Mouse (Mus musculus) midbrain, postnatal 0 days (tissue): ENCODE data around the gene Spsb1. TPM values are rescaled to one million over a fixed set of nuclear protein-coding genes. Genes with fewer than 3 reads are reported as not detected.

Source experiments
- ATAC-seq: fragments of 200-750 bp; cut with Nextera tagmentation; 2 replicates; pipeline ENCODE4 v1.8.0; 2017; ENCODE audit warnings: moderate number of reproducible peaks, mild to moderate bottlenecking, moderate TSS enrichment, moderate library complexity; ENCODE audit not compliant: low FRiP score
- DNase-seq: peaks from one replicate; pipeline ENCODE4 v3.0.0-alpha.2; 2015; ENCODE audit warnings: low spot score
- H3K27ac ChIP-seq: fragments of 300-500 bp; sonication (generic); 2 replicates; pipeline ENCODE4 v1.5.1; 2014; ENCODE audit warnings: low read depth, mild to moderate bottlenecking, low read length, mixed read lengths
- H3K27me3 ChIP-seq: fragments of 300-500 bp; sonication (generic); 2 replicates; pipeline ENCODE4 v1.6.1; 2014; ENCODE audit warnings: low read length, control low read depth, mixed read lengths; ENCODE audit not compliant: insufficient read depth
- H3K36me3 ChIP-seq: fragments of 300-500 bp; sonication (generic); 2 replicates; pipeline ENCODE4 v1.6.1; 2014; ENCODE audit warnings: low read length, control low read depth, mixed read lengths; ENCODE audit not compliant: insufficient read depth
- H3K4me1 ChIP-seq: fragments of 300-500 bp; sonication (generic); 2 replicates; pipeline ENCODE4 v1.6.1; 2014; ENCODE audit warnings: mild to moderate bottlenecking, control low read depth, antibody characterized with exemption, low read length, mixed read lengths; ENCODE audit not compliant: insufficient read depth
- H3K4me2 ChIP-seq: fragments of 300-500 bp; sonication (generic); 2 replicates; pipeline ENCODE4 v1.6.1; 2014; ENCODE audit warnings: low read depth, mild to moderate bottlenecking, low read length, mixed read lengths; ENCODE audit not compliant: poor library complexity, severe bottlenecking
- H3K4me3 ChIP-seq: fragments of 300-500 bp; sonication (generic); 2 replicates; pipeline ENCODE4 v1.5.1; 2014; ENCODE audit warnings: low read depth, mild to moderate bottlenecking, low read length, moderate library complexity
- H3K9ac ChIP-seq: fragments of 300-500 bp; sonication (generic); replicated peaks from 2 replicates; pipeline ENCODE4 v1.6.1; 2014; ENCODE audit warnings: mild to moderate bottlenecking, low read length, moderate library complexity, mixed read lengths; ENCODE audit not compliant: poor library complexity, severe bottlenecking
- H3K9me3 ChIP-seq: fragments of 300-500 bp; sonication (generic); 2 replicates; pipeline ENCODE4 v1.6.1; 2016; ENCODE audit warnings: low read length, control low read depth
- CTCF ChIP-seq: IDR thresholded peaks from 2 replicates; pipeline ENCODE4 v1.5.1; 2016; ENCODE audit warnings: antibody characterized with exemption, mild to moderate bottlenecking
- WGBS: fragments of 180-500 bp; shearing (Covaris S2); extraction: QIAGEN DNeasy Blood & Tissue Kit; methylation state at CpG from one replicate; pipeline ENCODE4 v1.1.7; 2014; 5-methylcytosine and 5-hydroxymethylcytosine counted together
- polyA plus RNA-seq: library from polyadenylated mRNA; unstranded; fragments of >200 nt; fragmentation: Nextera tagmentation; extraction: Ambion mirVana; gene quantifications from 2 replicates; pipeline ENCODE4 v1.2.1, GENCODE M21; 2015
- total RNA-seq: library from RNA; depleted of rRNA; stranded (reverse); fragments of >200 nt; gene quantifications from 2 replicates; pipeline ENCODE4 v1.2.3, GENCODE M21; 2014

The Spsb1 gene
- total and polyA plus RNA-seq, 2 experiments from 2014 or later, result 4.7 to 13.6 TPM

DNA sequence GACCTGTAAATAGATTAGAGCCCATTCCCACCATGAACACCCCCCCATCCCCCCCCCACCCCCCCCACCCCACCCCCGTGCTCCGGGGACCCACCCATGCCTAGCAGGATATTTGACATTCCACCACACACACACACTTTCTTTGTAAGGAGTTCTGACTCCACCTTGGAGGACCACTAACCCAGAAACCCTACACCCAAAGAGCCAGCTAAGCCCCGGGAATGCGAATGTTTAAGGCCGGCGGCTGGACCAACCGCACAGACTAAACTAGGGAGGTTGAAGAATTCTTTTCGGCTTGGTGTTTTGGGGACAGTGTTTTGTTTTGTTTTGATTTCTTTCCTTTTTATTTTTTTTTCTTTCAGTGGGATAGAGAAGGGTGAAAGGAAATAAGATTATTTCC is 16.1 kb downstream of the Spsb1 start:
- Histone ChIP-seq H3K4me3 (no peak overlapping the region), H3K4me2 (no peak overlapping the region), H3K27me3 (no peaks in the 10 kb centered on the region), H3K9ac (no peak overlapping the region), H3K27ac (no peak overlapping the region), H3K9me3 (no peaks in the 10 kb centered on the region), H3K36me3 (no peaks in the 10 kb centered on the region), H3K4me1 (peaks cover 3% of the 10 kb centered on the region; the same call in 1 of the 2 replicates)
- TF ChIP-seq CTCF, result no peak
- 61% methylated on average over 8 of the region's 8 CpGs for WGBS
- DNase-seq, result no peak
- ATAC-seq, result no peak

DNA sequence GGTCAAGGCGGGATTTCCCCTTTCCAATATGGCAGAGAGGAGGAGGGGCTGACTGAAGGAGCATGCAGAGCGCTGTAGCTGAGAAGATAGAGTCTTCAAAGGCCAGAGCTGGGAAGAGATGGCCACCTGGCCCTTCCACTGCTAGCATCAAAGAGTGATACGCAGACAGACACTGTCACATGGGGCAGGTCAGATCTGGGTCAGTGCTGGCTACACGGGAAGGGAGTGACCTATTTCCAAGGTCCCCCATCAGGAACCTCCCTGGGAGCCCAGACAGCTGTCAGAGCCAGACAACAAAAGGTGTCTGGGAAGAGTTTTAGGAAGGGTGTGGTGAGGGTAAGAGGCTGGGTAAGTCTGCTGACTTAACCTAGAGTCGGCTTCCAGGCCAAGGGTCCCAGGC is 17.9 kb downstream of the Spsb1 start:
- H3K27ac ChIP-seq, result no peak overlapping the region
- 63% methylated on average over 5 of the region's 5 CpGs for WGBS
- H3K9ac ChIP-seq, result no peak overlapping the region
- no peaks in the 10 kb centered on the region for H3K36me3 ChIP-seq
- no peak overlapping the region for H3K4me2 ChIP-seq
- TF ChIP-seq CTCF, result no peak
- H3K4me1 ChIP-seq, result no peaks in the 10 kb centered on the region
- no peak overlapping the region for H3K4me3 ChIP-seq
- H3K9me3 ChIP-seq, result no peaks in the 10 kb centered on the region
- no peak for ATAC-seq
- H3K27me3 ChIP-seq, result no peaks in the 10 kb centered on the region
- no peak for DNase-seq

DNA sequence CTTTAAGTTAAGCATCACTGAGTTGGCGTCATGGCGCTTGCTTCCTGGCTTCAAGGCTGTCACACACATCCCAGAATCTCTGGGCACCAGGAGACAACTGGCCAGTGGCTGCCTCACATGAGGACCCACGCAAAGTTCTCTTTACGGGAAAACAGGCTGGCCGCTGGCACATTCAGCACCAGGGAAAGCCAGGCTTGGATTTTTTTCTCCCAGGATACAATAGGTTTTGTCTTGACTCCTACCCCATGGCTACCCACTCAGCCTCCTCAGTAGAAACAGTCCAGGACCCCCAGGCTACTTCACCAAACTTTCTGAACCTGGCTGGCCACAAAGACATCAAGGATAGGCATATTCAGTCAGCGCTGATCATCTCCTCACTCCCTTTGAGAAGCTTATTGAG is 19.4 kb downstream of the Spsb1 start:
- no peak overlapping the region for H3K4me2 ChIP-seq
- no peak for TF ChIP-seq CTCF
- no peaks in the 10 kb centered on the region for H3K27me3 ChIP-seq
- 80% methylated on average over 6 of the region's 6 CpGs for WGBS
- ATAC-seq, result no peak
- H3K9ac ChIP-seq, result no peak overlapping the region
- DNase-seq, result no peak
- no peaks in the 10 kb centered on the region for H3K4me1 ChIP-seq
- H3K36me3 ChIP-seq, result no peaks in the 10 kb centered on the region
- no peaks in the 10 kb centered on the region for H3K9me3 ChIP-seq
- no peak overlapping the region for H3K4me3 ChIP-seq
- no peak overlapping the region for H3K27ac ChIP-seq

DNA sequence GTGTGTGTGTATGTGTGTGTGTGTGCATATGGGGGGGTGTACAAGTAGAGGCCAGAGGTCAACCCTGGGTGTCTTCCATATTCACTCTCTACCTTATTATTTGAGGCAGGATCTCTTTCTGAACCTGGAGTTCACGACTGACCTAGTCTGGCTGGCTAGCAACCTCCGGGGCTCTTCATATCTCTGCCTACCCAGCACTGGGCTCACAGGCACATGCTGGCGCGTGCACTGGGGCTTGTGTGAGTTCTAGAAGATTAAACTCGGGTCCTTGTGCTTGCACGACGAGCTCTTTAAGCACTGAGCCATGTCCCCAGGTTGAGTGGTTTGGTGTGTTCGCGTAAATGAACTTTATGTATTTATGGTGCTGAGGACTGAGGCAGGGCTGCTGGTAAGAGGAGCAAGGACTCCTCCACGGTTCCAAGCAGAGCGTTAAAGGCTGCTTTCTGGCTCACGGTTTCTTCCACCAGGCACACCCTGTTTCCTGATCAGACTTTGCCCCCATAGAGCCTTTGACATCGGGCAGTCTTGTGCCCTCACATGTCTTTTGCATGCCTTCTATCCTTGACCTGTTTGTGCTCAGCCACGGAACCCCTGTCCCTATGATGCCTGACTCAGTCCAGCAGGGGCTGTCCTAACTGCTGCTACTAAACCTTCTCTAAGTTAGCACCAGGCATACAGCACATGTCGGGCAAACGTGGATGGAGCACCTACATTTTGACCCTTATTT is 21.2 kb downstream of the Spsb1 start:
- TF ChIP-seq CTCF, result no peak
- 90% methylated on average over 16 of the region's 16 CpGs for WGBS
- no peaks in the 10 kb centered on the region for H3K27me3 ChIP-seq
- DNase-seq, result no peak
- no peak overlapping the region for H3K27ac ChIP-seq
- H3K4me2 ChIP-seq, result no peak overlapping the region
- no peak for ATAC-seq
- H3K36me3 ChIP-seq, result no peaks in the 10 kb centered on the region
- H3K9ac ChIP-seq, result no peak overlapping the region
- H3K9me3 ChIP-seq, result no peaks in the 10 kb centered on the region
- no peaks in the 10 kb centered on the region for H3K4me1 ChIP-seq
- H3K4me3 ChIP-seq, result no peak overlapping the region

DNA sequence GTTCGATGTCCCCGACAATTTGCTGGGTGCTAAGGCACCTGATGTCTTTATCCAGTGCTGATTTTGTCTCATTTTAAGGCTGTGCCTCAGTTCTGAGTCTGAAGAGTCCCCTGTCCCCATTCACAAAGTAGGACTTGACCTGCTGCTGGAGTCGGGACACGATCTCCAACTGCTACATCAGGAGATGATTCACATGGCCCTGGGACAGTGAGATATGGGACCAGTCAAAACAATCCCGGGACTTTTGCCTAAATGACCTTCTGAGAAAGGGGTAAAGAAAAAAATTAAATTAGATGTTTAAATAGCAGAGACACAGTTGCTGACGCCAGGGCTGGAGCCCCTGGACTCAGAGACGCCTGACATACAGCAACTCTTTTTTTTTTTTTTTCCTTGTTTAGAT is 21.8 kb downstream of the Spsb1 start:
- no peak overlapping the region for H3K4me2 ChIP-seq
- TF ChIP-seq CTCF, result no peak
- ATAC-seq (no peak), DNase-seq (no peak)
- H3K9ac ChIP-seq, result no peak overlapping the region
- H3K27me3 ChIP-seq, result no peaks in the 10 kb centered on the region
- H3K9me3 ChIP-seq, result no peaks in the 10 kb centered on the region
- H3K4me3 ChIP-seq, result no peak overlapping the region
- no peaks in the 10 kb centered on the region for H3K36me3 ChIP-seq
- H3K27ac ChIP-seq, result no peak overlapping the region
- WGBS, result 93% methylated on average over 7 of the region's 7 CpGs
- no peaks in the 10 kb centered on the region for H3K4me1 ChIP-seq

DNA sequence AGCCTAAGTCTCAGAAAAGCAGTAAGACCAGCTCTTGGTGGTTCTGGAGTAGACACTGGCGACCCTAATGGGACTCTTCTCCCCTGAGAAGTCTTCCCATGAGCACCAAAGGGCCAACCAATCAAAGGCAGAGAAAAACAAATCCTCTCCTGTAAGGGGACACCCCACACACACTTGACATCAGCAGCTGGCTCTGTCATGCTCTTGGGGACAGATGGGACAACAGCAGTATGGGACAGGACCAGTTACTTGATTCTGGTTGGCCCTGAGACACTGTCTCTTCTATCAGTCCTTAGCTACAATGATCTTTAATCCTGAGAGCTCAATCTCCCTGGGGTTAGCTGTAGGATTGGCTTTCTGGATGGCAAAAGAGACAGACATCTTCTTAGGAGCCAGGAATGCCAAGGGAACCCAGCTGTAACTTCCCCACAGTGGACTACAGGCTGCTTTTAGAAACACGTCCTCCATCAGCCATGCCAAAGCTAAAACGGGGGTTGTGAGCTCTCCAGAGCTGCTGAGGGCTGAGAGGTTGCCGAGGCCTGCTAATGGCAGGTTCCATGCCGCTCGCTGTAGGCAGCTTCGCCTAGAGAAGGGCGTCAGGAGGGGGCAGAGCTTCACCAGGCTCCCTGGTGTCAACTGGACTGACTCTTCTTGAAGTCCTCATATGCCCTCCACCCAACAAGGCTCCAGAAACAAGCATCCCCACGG is 22.6 kb downstream of the Spsb1 start:
- Histone ChIP-seq H3K4me3 (no peak overlapping the region), H3K4me2 (no peak overlapping the region), H3K27me3 (no peaks in the 10 kb centered on the region), H3K36me3 (no peaks in the 10 kb centered on the region), H3K9ac (no peak overlapping the region), H3K4me1 (no peaks in the 10 kb centered on the region), H3K27ac (no peak overlapping the region), H3K9me3 (no peaks in the 10 kb centered on the region)
- no peak for DNase-seq
- TF ChIP-seq CTCF, result no peak
- 89% methylated on average over 9 of the region's 9 CpGs for WGBS
- no peak for ATAC-seq
